Mouse (Mus musculus) lung, postnatal 10 days (tissue): ENCODE data around the gene Lcmt1.

ENCODE experiments used
- DNase-seq: peaks from one replicate; pipeline ENCODE4 v3.0.0; 2021

The Lcmt1 gene

GRCm38 (mm10) chr7:123404198-123404597, 34.6 kb downstream of the Lcmt1 start:
- no peak for DNase-seq

GRCm38 (mm10) chr7:123405619-123406018, 36.0 kb downstream of the Lcmt1 start:
- no peak for DNase-seq

- no peak for DNase-seq
Observed at GRCm38 (mm10) chr7:123406988-123407387, 37.4 kb downstream of the Lcmt1 start.

- DNase-seq = no peak
Observed at GRCm38 (mm10) chr7:123410502-123410901, 40.9 kb downstream of the Lcmt1 start.

- peak; percentile 25 for DNase-seq
Observed at GRCm38 (mm10) chr7:123411109-123411508, 41.5 kb downstream of the Lcmt1 start.

- DNase-seq = no peak
Observed at GRCm38 (mm10) chr7:123412143-123412542, 42.6 kb downstream of the Lcmt1 start.

GRCm38 (mm10) chr7:123416803-123417202, 47.2 kb downstream of the Lcmt1 start:
- no peak for DNase-seq

- no peak for DNase-seq
Observed at GRCm38 (mm10) chr7:123417661-123418060, 48.1 kb downstream of the Lcmt1 start.

GRCm38 (mm10) chr7:123419984-123420383, 50.4 kb downstream of the Lcmt1 start:
- DNase-seq = no peak

- DNase-seq = no peak
Observed at GRCm38 (mm10) chr7:123421958-123422357, 52.4 kb downstream of the Lcmt1 start.

- no peak for DNase-seq
Observed at GRCm38 (mm10) chr7:123424281-123424680, 54.7 kb downstream of the Lcmt1 start.

GRCm38 (mm10) chr7:123425134-123425757, 55.7 kb downstream of the Lcmt1 start:
- DNase-seq = no peak

- no peak for DNase-seq
Observed at GRCm38 (mm10) chr7:123429624-123430410, 60.2 kb downstream of the Lcmt1 start.

- no peak for DNase-seq
Observed at GRCm38 (mm10) chr7:123430411-123430705, 60.8 kb downstream of the Lcmt1 start.

- no peak for DNase-seq
Observed at GRCm38 (mm10) chr7:123431206-123431605, 61.6 kb downstream of the Lcmt1 start.

- no peak for DNase-seq
Observed at GRCm38 (mm10) chr7:123442079-123442478, 72.5 kb downstream of the Lcmt1 start.

GRCm38 (mm10) chr7:123448794-123449193, 79.2 kb downstream of the Lcmt1 start:
- no peak for DNase-seq

GRCm38 (mm10) chr7:123449676-123450075, 80.1 kb downstream of the Lcmt1 start:
- DNase-seq = no peak

- DNase-seq = no peak
Observed at GRCm38 (mm10) chr7:123450515-123450914, 80.9 kb downstream of the Lcmt1 start.

GRCm38 (mm10) chr7:123452551-123452950, 83.0 kb downstream of the Lcmt1 start:
- DNase-seq = no peak

GRCm38 (mm10) chr7:123453066-123453465, 83.5 kb downstream of the Lcmt1 start:
- no peak for DNase-seq

- DNase-seq = no peak
Observed at GRCm38 (mm10) chr7:123455088-123455487, 85.5 kb downstream of the Lcmt1 start.

GRCm38 (mm10) chr7:123458309-123458708, 88.7 kb downstream of the Lcmt1 start:
- no peak for DNase-seq

- DNase-seq = no peak
Observed at GRCm38 (mm10) chr7:123459247-123459646, 89.7 kb downstream of the Lcmt1 start.

GRCm38 (mm10) chr7:123461316-123461715, 91.7 kb downstream of the Lcmt1 start:
- no peak for DNase-seq
